Mouse (Mus musculus): ENCODE results near the gene Pbld1. TPM values are rescaled to one million over a fixed set of nuclear protein-coding genes. Genes with fewer than 3 reads are reported as not detected.
A peak's percentile ranks its signal among the peaks of the same experiment; 100 is the strongest.

Gene Pbld1
- 0.31 TPM for polyA plus RNA-seq (2012; fragmentation: generic; extraction: Trizol)

- H3K36me3 ChIP-seq (ENCODE audit: control insufficient read depth, insufficient read depth), result no peaks in the 10 kb centered on the region
- peaks cover 32% of the 10 kb centered on the region for H3K27me3 ChIP-seq (ENCODE audit: control insufficient read depth, insufficient read depth, insufficient read length)
- TF ChIP-seq CEBPB (IDR thresholded peaks at IDR 0.05; ENCODE audit: insufficient read depth, poor library complexity, severe bottlenecking), result no peak
- TF ChIP-seq SRF (IDR thresholded peaks at IDR 0.05; ENCODE audit: control insufficient read depth, insufficient read length, low read depth), result no peak
- no peak for TF ChIP-seq TCF3 (IDR thresholded peaks at IDR 0.05; ENCODE audit: insufficient read length, low read depth)
- TF ChIP-seq POLR2A (IDR thresholded peaks at IDR 0.05; ENCODE audit: insufficient read length, low read depth), result no peak
- H3K4me2 ChIP-seq (ENCODE audit: low read depth), result no peak within 1 kb of the TSS
- no peak within 1 kb of the TSS for H3ac ChIP-seq (ENCODE audit: control insufficient read depth, insufficient read length)
- H3K79me2 ChIP-seq (ENCODE audit: control insufficient read depth, insufficient read depth), result no peaks in the 10 kb centered on the region
- no peak within 1 kb of the TSS for H3K4me3 ChIP-seq
Observed at GRCm38 (mm10) chr10:63059862-63060261, at the start of gene Pbld1. Gene Pbld1, plus strand, starts transcription at chr10:63060162.

- TF ChIP-seq USF1 (IDR thresholded peaks at IDR 0.05; ENCODE audit: low read depth) (no peak), MYOD1 (IDR thresholded peaks at IDR 0.05; ENCODE audit: control insufficient read depth in 1 of 3, insufficient read length in 2 of 3, low read depth in 2 of 3) (no peak), TCF3 (IDR thresholded peaks at IDR 0.05; ENCODE audit: insufficient read length, low read depth) (no peak), REST (IDR thresholded peaks at IDR 0.05; ENCODE audit: insufficient read depth, insufficient read length) (no peak), POLR2AphosphoS2 (IDR thresholded peaks at IDR 0.05; ENCODE audit: insufficient read length, low read depth) (peak; percentile 38), MYOG (IDR thresholded peaks at IDR 0.05; ENCODE audit: control insufficient read depth in 1 of 3, insufficient read depth in 1 of 3, insufficient read length in 2 of 3, low read depth in 2 of 3) (no peak)
Observed at GRCm38 (mm10) chr10:63010268-63010667, 49.7 kb upstream of the Pbld1 start.

GRCm38 (mm10) chr10:63011556-63011955, 48.4 kb upstream of the Pbld1 start:
- no peak for TF ChIP-seq MYOG (IDR thresholded peaks at IDR 0.05; ENCODE audit: control insufficient read depth in 1 of 3, insufficient read depth in 1 of 3, insufficient read length in 2 of 3, low read depth in 2 of 3)
- peak; percentile 20 for TF ChIP-seq POLR2AphosphoS2 (IDR thresholded peaks at IDR 0.05; ENCODE audit: insufficient read length, low read depth)

More at GRCm38 (mm10) chr10:63010268-63010667, 49.7 kb upstream of the Pbld1 start:
- Histone ChIP-seq H3K27me3 (ENCODE audit: control insufficient read depth, insufficient read depth, insufficient read length) (no peaks in the 10 kb centered on the region), H3K4me2 (ENCODE audit: low read depth) (no peak overlapping the region), H3ac (ENCODE audit: control insufficient read depth, insufficient read length) (no peak overlapping the region), H3K36me3 (ENCODE audit: control insufficient read depth, insufficient read depth) (peaks cover 46% of the 10 kb centered on the region), H3K4me3 (no peak overlapping the region), H3K79me2 (ENCODE audit: control insufficient read depth, insufficient read depth) (no peaks in the 10 kb centered on the region)

GRCm38 (mm10) chr10:63013476-63013875, 46.5 kb upstream of the Pbld1 start:
- TF ChIP-seq CEBPB (IDR thresholded peaks at IDR 0.05; ENCODE audit: insufficient read depth, poor library complexity, severe bottlenecking) (no peak), POLR2A (IDR thresholded peaks at IDR 0.05; ENCODE audit: insufficient read length, low read depth) (no peak), MYOD1 (IDR thresholded peaks at IDR 0.05; ENCODE audit: control insufficient read depth in 1 of 3, insufficient read length in 2 of 3, low read depth in 2 of 3) (no peak), REST (IDR thresholded peaks at IDR 0.05; ENCODE audit: insufficient read depth, insufficient read length) (no peak), E2F4 (IDR thresholded peaks at IDR 0.05; ENCODE audit: insufficient read depth) (no peak), MYOG (IDR thresholded peaks at IDR 0.05; ENCODE audit: control insufficient read depth in 1 of 3, insufficient read depth in 1 of 3, insufficient read length in 2 of 3, low read depth in 2 of 3) (no peak), USF1 (IDR thresholded peaks at IDR 0.05; ENCODE audit: low read depth) (no peak), TCF12 (IDR thresholded peaks at IDR 0.05; ENCODE audit: insufficient read depth, poor library complexity, severe bottlenecking) (no peak), TCF3 (IDR thresholded peaks at IDR 0.05; ENCODE audit: insufficient read length, low read depth) (no peak), SRF (IDR thresholded peaks at IDR 0.05; ENCODE audit: control insufficient read depth, insufficient read length, low read depth) (no peak), MAX (IDR thresholded peaks at IDR 0.05; ENCODE audit: low read depth) (no peak), POLR2AphosphoS2 (IDR thresholded peaks at IDR 0.05; ENCODE audit: insufficient read length, low read depth) (no peak)
- no peak overlapping the region for H3K4me3 ChIP-seq
- no peak overlapping the region for H3ac ChIP-seq (ENCODE audit: control insufficient read depth, insufficient read length)
- peaks cover 65% of the 10 kb centered on the region for H3K36me3 ChIP-seq (ENCODE audit: control insufficient read depth, insufficient read depth)
- H3K4me2 ChIP-seq (ENCODE audit: low read depth), result no peak overlapping the region
- peaks cover 23% of the 10 kb centered on the region for H3K79me2 ChIP-seq (ENCODE audit: control insufficient read depth, insufficient read depth)
- H3K27me3 ChIP-seq (ENCODE audit: control insufficient read depth, insufficient read depth, insufficient read length), result no peaks in the 10 kb centered on the region

More at GRCm38 (mm10) chr10:63011556-63011955, 48.4 kb upstream of the Pbld1 start:
- Histone ChIP-seq H3K36me3 (ENCODE audit: control insufficient read depth, insufficient read depth) (peaks cover 56% of the 10 kb centered on the region), H3K4me2 (ENCODE audit: low read depth) (no peak overlapping the region), H3K27me3 (ENCODE audit: control insufficient read depth, insufficient read depth, insufficient read length) (no peaks in the 10 kb centered on the region), H3K4me3 (no peak overlapping the region), H3K79me2 (ENCODE audit: control insufficient read depth, insufficient read depth) (peaks cover 4% of the 10 kb centered on the region), H3ac (ENCODE audit: control insufficient read depth, insufficient read length) (no peak overlapping the region)

GRCm38 (mm10) chr10:63014168-63014567, 45.8 kb upstream of the Pbld1 start:
- Histone ChIP-seq H3ac (ENCODE audit: control insufficient read depth, insufficient read length) (no peak overlapping the region), H3K36me3 (ENCODE audit: control insufficient read depth, insufficient read depth) (peaks cover 65% of the 10 kb centered on the region), H3K27me3 (ENCODE audit: control insufficient read depth, insufficient read depth, insufficient read length) (no peaks in the 10 kb centered on the region), H3K79me2 (ENCODE audit: control insufficient read depth, insufficient read depth) (peaks cover 30% of the 10 kb centered on the region), H3K4me3 (no peak overlapping the region), H3K4me2 (ENCODE audit: low read depth) (no peak overlapping the region)
- TF ChIP-seq MYOG (IDR thresholded peaks at IDR 0.05; ENCODE audit: control insufficient read depth in 1 of 3, insufficient read depth in 1 of 3, insufficient read length in 2 of 3, low read depth in 2 of 3) (no peak), E2F4 (IDR thresholded peaks at IDR 0.05; ENCODE audit: insufficient read depth) (no peak), TCF3 (IDR thresholded peaks at IDR 0.05; ENCODE audit: insufficient read length, low read depth) (no peak), REST (IDR thresholded peaks at IDR 0.05; ENCODE audit: insufficient read depth, insufficient read length) (no peak), CEBPB (IDR thresholded peaks at IDR 0.05; ENCODE audit: insufficient read depth, poor library complexity, severe bottlenecking) (no peak), SRF (IDR thresholded peaks at IDR 0.05; ENCODE audit: control insufficient read depth, insufficient read length, low read depth) (no peak), POLR2A (IDR thresholded peaks at IDR 0.05; ENCODE audit: insufficient read length, low read depth) (no peak), TCF12 (IDR thresholded peaks at IDR 0.05; ENCODE audit: insufficient read depth, poor library complexity, severe bottlenecking) (no peak), MYOD1 (IDR thresholded peaks at IDR 0.05; ENCODE audit: control insufficient read depth in 1 of 3, insufficient read length in 2 of 3, low read depth in 2 of 3) (no peak), USF1 (IDR thresholded peaks at IDR 0.05; ENCODE audit: low read depth) (no peak), POLR2AphosphoS2 (IDR thresholded peaks at IDR 0.05; ENCODE audit: insufficient read length, low read depth) (no peak), MAX (IDR thresholded peaks at IDR 0.05; ENCODE audit: low read depth) (no peak)
